Mouse (Mus musculus) forebrain, embryonic 11.5 days (tissue): ENCODE measurements around the gene Cd53. TPM values are rescaled to one million over a fixed set of nuclear protein-coding genes. Genes with fewer than 3 reads are reported as not detected.

Experiments
- ATAC-seq: fragments of 200-750 bp; cut with Nextera tagmentation; replicated peaks from 2 replicates; pipeline ENCODE4 v1.8.0; 2017; ENCODE audit warnings: moderate TSS enrichment; ENCODE audit not compliant: low FRiP score
- DNase-seq: peaks from one replicate; pipeline ENCODE4 v3.0.0-alpha.2; 2017; ENCODE audit warnings: low spot score
- H3K27ac ChIP-seq: fragments of 300-500 bp; sonication (generic); 2 replicates; pipeline ENCODE4 v1.5.1; 2014; ENCODE audit warnings: low read depth, low read length
- H3K27me3 ChIP-seq: fragments of 300-500 bp; sonication (generic); 2 replicates; pipeline ENCODE4 v1.6.1; 2014; ENCODE audit warnings: mild to moderate bottlenecking, low read length, mixed read lengths; ENCODE audit not compliant: control insufficient read depth, insufficient read depth
- H3K36me3 ChIP-seq: fragments of 300-500 bp; sonication (generic); 2 replicates; pipeline ENCODE4 v1.6.1; 2014; ENCODE audit warnings: mild to moderate bottlenecking, low read length, moderate library complexity, mixed read lengths; ENCODE audit not compliant: control insufficient read depth, insufficient read depth
- H3K4me1 ChIP-seq: fragments of 300-500 bp; sonication (generic); replicated peaks from 2 replicates; pipeline ENCODE4 v1.6.1; 2014; ENCODE audit warnings: low read length, mixed read lengths; ENCODE audit not compliant: control insufficient read depth, insufficient read depth
- H3K4me2 ChIP-seq: fragments of 300-500 bp; sonication (generic); 2 replicates; pipeline ENCODE4 v1.6.1; 2014; ENCODE audit warnings: low read depth, mild to moderate bottlenecking, low read length, moderate library complexity, mixed read lengths; ENCODE audit not compliant: severe bottlenecking
- H3K4me3 ChIP-seq: fragments of 300-500 bp; sonication (generic); 2 replicates; pipeline ENCODE4 v1.5.1; 2014; ENCODE audit warnings: low read depth, low read length
- H3K9ac ChIP-seq: fragments of 300-500 bp; sonication (generic); 2 replicates; pipeline ENCODE4 v1.6.1; 2014; ENCODE audit warnings: low read length
- H3K9me3 ChIP-seq: fragments of 300-500 bp; sonication (generic); 2 replicates; pipeline ENCODE4 v1.6.1; 2016; ENCODE audit warnings: low read length, mixed read lengths; ENCODE audit not compliant: control insufficient read depth
- WGBS: fragments of 180-500 bp; shearing (Covaris S2); extraction: QIAGEN DNeasy Blood & Tissue Kit; methylation state at CpG from one replicate; pipeline ENCODE4 v1.1.7; 2014; 5-methylcytosine and 5-hydroxymethylcytosine counted together
- polyA plus RNA-seq: library from polyadenylated mRNA; unstranded; fragments of >200 nt; fragmentation: Nextera tagmentation; extraction: Ambion mirVana; gene quantifications from 2 replicates; pipeline ENCODE4 v1.2.1, GENCODE M21; 2014

Gene Cd53
- polyA plus RNA-seq, result 2.4 and 2.5 TPM in 2 replicates

GRCm38 (mm10) chr3:106789930-106790329 is at the start of gene Cd53:
TSS of gene Cd53 (minus strand) at chr3:106790149.
- no peak within 1 kb of the TSS for H3K9ac ChIP-seq
- no peaks in the 10 kb centered on the region for H3K9me3 ChIP-seq
- H3K36me3 ChIP-seq, result no peaks in the 10 kb centered on the region
- H3K27me3 ChIP-seq, result no peaks in the 10 kb centered on the region
- no peaks in the 10 kb centered on the region for H3K4me1 ChIP-seq
- no peak within 1 kb of the TSS for H3K4me2 ChIP-seq
- no peak for DNase-seq
- no peak within 1 kb of the TSS for H3K27ac ChIP-seq
- WGBS, result 79% methylated on average over 2 of the region's 2 CpGs
- ATAC-seq, result no peak
- no peak within 1 kb of the TSS for H3K4me3 ChIP-seq

DNA sequence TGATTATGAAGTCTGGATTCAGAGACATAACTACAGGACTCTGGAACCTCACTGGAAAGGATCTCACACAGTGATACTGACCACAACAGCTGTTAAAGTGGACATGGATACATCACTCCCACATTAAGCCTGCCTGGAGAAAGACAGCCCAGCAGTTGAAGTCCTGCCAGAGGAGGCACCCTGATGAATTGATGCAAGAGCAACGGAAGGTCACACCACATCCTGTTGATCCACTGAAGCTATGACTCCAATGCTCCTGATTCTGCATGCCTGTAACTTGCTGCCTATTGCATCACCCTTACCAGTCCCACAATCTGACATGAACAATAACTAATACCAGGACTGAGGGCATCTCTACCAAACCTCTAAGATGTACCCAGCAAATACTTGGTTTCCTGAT is 42.2 kb upstream of the Cd53 start:
- ATAC-seq, result no peak
- peaks cover 3% of the 10 kb centered on the region; the same call in 1 of the 2 replicates for H3K9me3 ChIP-seq

DNA sequence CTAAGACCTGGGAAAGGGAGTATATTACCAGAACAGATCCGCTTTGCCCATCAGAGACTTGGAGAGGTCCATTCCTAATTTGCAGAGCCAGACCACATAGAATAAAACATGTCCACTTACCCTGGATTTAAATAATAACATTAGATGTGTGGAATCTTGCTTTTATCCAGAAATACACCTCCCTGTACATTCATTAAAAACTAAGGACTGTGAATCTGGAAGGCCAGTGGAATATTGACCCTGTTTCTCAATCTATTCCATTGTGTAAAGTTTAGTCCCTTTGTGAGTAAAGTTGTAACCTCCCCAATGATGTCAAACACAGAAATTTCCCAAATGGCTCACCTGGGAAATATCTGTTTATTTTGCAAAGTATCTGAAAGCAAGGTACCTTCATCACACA is 36.2 kb upstream of the Cd53 start, which contains the start of gene Olfr266:
Olfr266 (minus strand) TSS at position 101 of the 400 bp plus-strand sequence.
- 82% methylated on average over 1 of the region's 1 CpGs for WGBS
- H3K36me3 ChIP-seq, result no peaks in the 10 kb centered on the region
- no peaks in the 10 kb centered on the region for H3K4me1 ChIP-seq
- no peak within 1 kb of the TSS for H3K9ac ChIP-seq
- H3K4me2 ChIP-seq, result no peak within 1 kb of the TSS
- H3K27me3 ChIP-seq, result no peaks in the 10 kb centered on the region
- no peaks in the 10 kb centered on the region for H3K9me3 ChIP-seq
- no peak within 1 kb of the TSS for H3K4me3 ChIP-seq
- no peak within 1 kb of the TSS for H3K27ac ChIP-seq
- no peak for DNase-seq
- no peak for ATAC-seq

More for the DNA sequence above, 42.2 kb upstream of the Cd53 start:
- 61% methylated on average over 1 of the region's 1 CpGs for WGBS
- Histone ChIP-seq H3K27me3 (no peaks in the 10 kb centered on the region), H3K4me1 (no peaks in the 10 kb centered on the region), H3K9ac (no peak overlapping the region), H3K4me3 (no peak overlapping the region), H3K4me2 (no peak overlapping the region), H3K27ac (no peak overlapping the region), H3K36me3 (no peaks in the 10 kb centered on the region)
- no peak for DNase-seq

DNA sequence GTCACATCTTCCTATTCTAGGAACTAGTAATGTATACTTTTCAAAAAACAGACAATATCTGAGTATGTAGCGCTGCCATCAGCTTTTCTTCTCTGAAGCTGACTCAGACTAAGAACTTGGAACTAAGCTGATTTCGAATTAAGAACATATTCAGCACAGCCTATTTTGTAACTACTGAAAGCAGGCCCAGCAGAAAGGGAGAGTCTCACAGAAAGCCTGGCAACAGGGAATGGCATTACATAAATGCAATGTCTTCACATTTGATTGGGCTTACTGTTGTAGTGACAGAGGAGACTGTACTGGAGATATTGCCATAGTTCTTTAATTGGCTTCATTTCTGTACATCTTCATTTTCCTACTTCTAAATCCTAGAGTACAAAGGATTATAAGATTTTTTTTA is 27.7 kb upstream of the Cd53 start:
- 72% methylated on average over 2 of the region's 2 CpGs for WGBS
- no peak for ATAC-seq
- no peaks in the 10 kb centered on the region for H3K27me3 ChIP-seq
- no peaks in the 10 kb centered on the region for H3K9me3 ChIP-seq
- no peaks in the 10 kb centered on the region for H3K4me1 ChIP-seq
- no peak overlapping the region for H3K27ac ChIP-seq
- DNase-seq, result no peak
- H3K9ac ChIP-seq, result no peak overlapping the region
- no peaks in the 10 kb centered on the region for H3K36me3 ChIP-seq
- H3K4me3 ChIP-seq, result no peak overlapping the region
- H3K4me2 ChIP-seq, result no peak overlapping the region

DNA sequence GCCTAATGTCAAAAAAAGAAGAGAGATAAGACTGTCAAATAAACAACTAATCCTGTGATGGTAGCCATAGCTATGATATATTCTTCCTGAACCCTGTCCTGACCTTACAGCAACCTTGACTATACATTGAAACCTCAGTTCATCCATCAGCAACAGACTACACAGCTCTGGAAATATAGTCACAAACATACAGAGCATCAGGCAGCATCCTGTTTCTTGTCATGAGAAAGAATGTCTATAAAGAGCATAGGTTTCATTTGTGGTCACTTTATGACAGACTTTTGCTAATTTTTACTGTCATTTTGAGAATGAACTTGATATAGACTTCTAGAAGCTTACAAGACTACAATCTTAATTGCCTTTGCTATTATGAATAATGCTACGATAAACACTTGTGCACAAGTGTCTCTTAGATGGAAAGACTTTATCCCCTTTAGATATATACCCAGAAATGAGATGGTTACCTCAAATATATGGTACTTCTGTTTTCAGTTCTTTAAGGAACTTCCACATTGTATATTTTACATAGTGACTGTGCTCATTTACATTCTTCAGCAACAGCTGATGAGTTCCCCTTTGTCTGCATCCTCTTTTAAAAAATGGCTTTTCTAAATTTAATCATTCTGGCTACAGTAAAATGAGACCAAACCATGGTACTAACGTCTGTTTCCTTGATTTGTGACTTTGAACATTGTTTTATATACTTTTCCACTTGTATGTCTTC is 19.2 kb upstream of the Cd53 start:
- DNase-seq (no peak), ATAC-seq (no peak)
- Histone ChIP-seq H3K4me1 (no peaks in the 10 kb centered on the region), H3K9ac (no peak overlapping the region), H3K27ac (no peak overlapping the region), H3K4me3 (no peak overlapping the region), H3K36me3 (no peaks in the 10 kb centered on the region), H3K9me3 (no peaks in the 10 kb centered on the region), H3K27me3 (no peaks in the 10 kb centered on the region), H3K4me2 (no peak overlapping the region)
- WGBS, result 72% methylated on average over 2 of the region's 2 CpGs

GRCm38 (mm10) chr3:106798079-106798478 is 8.1 kb upstream of the Cd53 start:
- Histone ChIP-seq H3K36me3 (no peaks in the 10 kb centered on the region), H3K9me3 (no peaks in the 10 kb centered on the region), H3K4me2 (no peak overlapping the region), H3K27ac (no peak overlapping the region), H3K4me1 (no peaks in the 10 kb centered on the region), H3K27me3 (no peaks in the 10 kb centered on the region), H3K9ac (no peak overlapping the region), H3K4me3 (no peak overlapping the region)
- ATAC-seq, result no peak
- DNase-seq, result no peak

GRCm38 (mm10) chr3:106788440-106788887 is 1.5 kb downstream of the Cd53 start:
- Histone ChIP-seq H3K27ac (no peak overlapping the region), H3K4me3 (no peak overlapping the region), H3K4me1 (no peaks in the 10 kb centered on the region), H3K9ac (no peak overlapping the region), H3K36me3 (no peaks in the 10 kb centered on the region), H3K27me3 (no peaks in the 10 kb centered on the region), H3K9me3 (no peaks in the 10 kb centered on the region), H3K4me2 (no peak overlapping the region)
- no peak for ATAC-seq
- DNase-seq, result no peak
- 62% methylated on average over 2 of the region's 2 CpGs for WGBS

DNA sequence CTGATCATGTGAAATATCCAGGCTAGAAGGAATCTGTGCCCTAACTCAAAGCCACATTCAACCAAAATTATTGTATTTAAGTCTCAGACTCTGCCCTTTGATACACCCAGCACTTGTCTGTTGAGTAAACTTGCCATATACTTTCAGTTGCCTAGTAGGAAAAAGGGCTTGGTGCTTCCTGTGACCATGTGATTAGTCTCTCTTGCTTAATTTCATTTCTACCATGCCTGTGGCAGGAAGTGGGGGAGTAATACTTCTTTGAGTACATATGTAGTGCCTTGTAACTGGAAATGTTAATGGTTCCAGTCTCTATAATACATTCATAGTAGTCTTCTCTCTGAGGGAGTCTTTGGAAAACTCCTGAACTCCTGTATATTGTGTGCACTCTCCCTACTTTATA is 2.0 kb downstream of the Cd53 start:
- Histone ChIP-seq H3K9me3 (no peaks in the 10 kb centered on the region), H3K4me1 (no peaks in the 10 kb centered on the region), H3K4me2 (no peak overlapping the region), H3K36me3 (no peaks in the 10 kb centered on the region), H3K27me3 (no peaks in the 10 kb centered on the region), H3K4me3 (no peak overlapping the region), H3K9ac (no peak overlapping the region), H3K27ac (no peak overlapping the region)
- DNase-seq, result no peak
- no peak for ATAC-seq

GRCm38 (mm10) chr3:106785130-106785529 is 4.8 kb downstream of the Cd53 start:
- no peak for ATAC-seq
- H3K36me3 ChIP-seq, result no peaks in the 10 kb centered on the region
- 81% methylated on average over 3 of the region's 3 CpGs for WGBS

More at GRCm38 (mm10) chr3:106785130-106785529, 4.8 kb downstream of the Cd53 start:
- Histone ChIP-seq H3K27ac (no peak overlapping the region), H3K4me1 (no peaks in the 10 kb centered on the region), H3K9ac (no peak overlapping the region), H3K9me3 (no peaks in the 10 kb centered on the region), H3K4me2 (no peak overlapping the region), H3K27me3 (no peaks in the 10 kb centered on the region), H3K4me3 (no peak overlapping the region)
- no peak for DNase-seq
